Mouse (Mus musculus) thymus, adult 2 months (tissue): Measurements from ENCODE around the gene Zc3h12d. TPM values are rescaled to one million over a fixed set of nuclear protein-coding genes. Genes with fewer than 3 reads are reported as not detected.
A peak's percentile ranks its signal among the peaks of the same experiment; 100 is the strongest.

Source experiments
- DNase-seq: peaks from one replicate; pipeline ENCODE4 v3.0.0; 2021
- H3K27ac ChIP-seq: fragments of 200-500 bp; 2 replicates; pipeline ENCODE4 v1.5.1; 2012; ENCODE audit warnings: low read length, control low read depth; ENCODE audit not compliant: control insufficient read depth, insufficient read depth
- H3K27me3 ChIP-seq: fragments of 200-500 bp; 2 replicates; pipeline ENCODE4 v1.6.1; 2012; ENCODE audit warnings: mild to moderate bottlenecking, low read length, moderate library complexity, mixed read lengths; ENCODE audit not compliant: control insufficient read depth, insufficient read depth
- H3K36me3 ChIP-seq: fragments of 200-500 bp; 2 replicates; pipeline ENCODE4 v1.6.1; 2012; ENCODE audit warnings: mild to moderate bottlenecking, low read length, moderate library complexity; ENCODE audit not compliant: control insufficient read depth, insufficient read depth
- H3K4me1 ChIP-seq: fragments of 200-500 bp; replicated peaks from 2 replicates; pipeline ENCODE4 v1.6.1; 2012; ENCODE audit warnings: low read length; ENCODE audit not compliant: control insufficient read depth, insufficient read depth
- H3K4me3 ChIP-seq: fragments of 200-500 bp; 2 replicates; pipeline ENCODE4 v1.5.1; 2012; ENCODE audit warnings: mild to moderate bottlenecking, low read length, control low read depth, moderate library complexity; ENCODE audit not compliant: control insufficient read depth, insufficient read depth
- CTCF ChIP-seq: fragments of 200-500 bp; IDR thresholded peaks from 2 replicates; pipeline ENCODE4 v1.5.1; 2012; ENCODE audit warnings: mild to moderate bottlenecking, control low read depth, low read length, moderate library complexity, borderline replicate concordance; ENCODE audit not compliant: control insufficient read depth, poor library complexity, insufficient read depth; ENCODE audit errors: extremely low read depth
- POLR2A ChIP-seq: fragments of 200-500 bp; IDR thresholded peaks from 2 replicates; pipeline ENCODE4 v1.6.1; 2012; ENCODE audit warnings: mild to moderate bottlenecking, low read length, control low read depth, moderate library complexity; ENCODE audit not compliant: control insufficient read depth, poor library complexity, insufficient read depth; ENCODE audit errors: extremely low read depth
- WGBS: fragments of 180-500 bp; shearing (Covaris S2); methylation state at CpG from one replicate; pipeline ENCODE4 v1.1.7; 2018; 5-methylcytosine and 5-hydroxymethylcytosine counted together
- polyA plus RNA-seq: library from polyadenylated mRNA; depleted of rRNA; stranded (reverse); fragments of >200 nt; gene quantifications from 2 replicates; pipeline ENCODE4 v1.2.3, GENCODE M21; 2012; rRNA removed

Gene Zc3h12d
- 5.6 and 6.7 TPM in 2 replicates for polyA plus RNA-seq

- Histone ChIP-seq H3K4me1 (peaks cover 33% of the 10 kb centered on the region), H3K36me3 (no peaks in the 10 kb centered on the region), H3K27ac (peak within 1 kb of the TSS; percentile 92), H3K27me3 (no peaks in the 10 kb centered on the region), H3K4me3 (peak within 1 kb of the TSS; percentile 60)
- peak; percentile 74 for DNase-seq
- 2% methylated on average over 15 of the region's 15 CpGs for WGBS
- TF ChIP-seq POLR2A = peak; percentile 48; the same call in 1 of the 2 replicates
- no peak for TF ChIP-seq CTCF
Measured at GRCm38 (mm10) chr10:7832171-7832676, at the start of gene Zc3h12d. Gene Zc3h12d, plus strand, starts transcription at chr10:7832470.

- Histone ChIP-seq H3K4me3 (no peak overlapping the region), H3K27ac (no peak overlapping the region), H3K36me3 (peaks cover 3% of the 10 kb centered on the region; the same call in 1 of the 2 replicates), H3K27me3 (no peaks in the 10 kb centered on the region), H3K4me1 (no peaks in the 10 kb centered on the region; the same call in 1 of the 2 replicates)
- TF ChIP-seq CTCF (no peak), POLR2A (no peak)
- no peak for DNase-seq
- 87% methylated on average over 2 of the region's 2 CpGs for WGBS
Measured at GRCm38 (mm10) chr10:7787319-7787718, 45.0 kb upstream of the Zc3h12d start.

- Histone ChIP-seq H3K4me3 (peak overlapping the region; percentile 80), H3K27me3 (no peaks in the 10 kb centered on the region), H3K27ac (no peak overlapping the region), H3K36me3 (peaks cover 14% of the 10 kb centered on the region), H3K4me1 (peaks cover 3% of the 10 kb centered on the region)
- TF ChIP-seq POLR2A (no peak), CTCF (no peak)
- WGBS = under 1% methylated on average over 10 of the region's 10 CpGs
- DNase-seq = no peak
Measured at GRCm38 (mm10) chr10:7792254-7792750, 40.0 kb upstream of the Zc3h12d start.

- Histone ChIP-seq H3K27me3 (no peaks in the 10 kb centered on the region), H3K4me1 (peaks cover 3% of the 10 kb centered on the region), H3K36me3 (peaks cover 16% of the 10 kb centered on the region), H3K27ac (no peak within 1 kb of the TSS), H3K4me3 (peak within 1 kb of the TSS; percentile 80)
- TF ChIP-seq CTCF = peak; percentile 45; the same call in 1 of the 2 replicates
- TF ChIP-seq POLR2A = peak; percentile 76
- under 1% methylated on average over 52 of the region's 52 CpGs for WGBS
- DNase-seq = peak; percentile 86
Measured at GRCm38 (mm10) chr10:7792751-7793385, 39.4 kb upstream of the Zc3h12d start, which contains the start of the genes Ginm1 and Ppil4. Gene Ginm1, minus strand, starts transcription at chr10:7792824. Gene Ppil4, plus strand, starts transcription at chr10:7792891.

DNA sequence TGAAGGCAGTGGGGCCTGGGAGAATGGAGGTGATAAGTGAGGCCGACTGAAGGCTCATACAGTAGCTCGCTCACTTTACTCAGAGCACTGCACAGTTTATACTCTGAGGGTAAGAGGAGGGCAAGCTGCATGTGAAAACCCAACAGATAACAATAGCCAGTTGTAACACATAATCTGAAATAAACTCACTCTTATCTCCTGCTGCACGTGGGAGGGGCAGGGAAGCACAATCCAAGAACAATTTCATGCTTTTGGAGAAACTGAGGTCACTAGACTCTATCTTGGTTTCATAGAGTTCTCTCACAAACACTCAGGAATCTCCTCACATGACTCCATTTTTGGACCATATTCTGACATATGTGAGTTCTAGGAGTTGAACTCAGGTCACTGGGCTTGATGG lies 31.0 kb upstream of the Zc3h12d start:
- Histone ChIP-seq H3K4me1 (no peaks in the 10 kb centered on the region), H3K27ac (no peak overlapping the region), H3K4me3 (no peak overlapping the region), H3K36me3 (peaks cover 87% of the 10 kb centered on the region), H3K27me3 (no peaks in the 10 kb centered on the region)
- 96% methylated on average over 3 of the region's 3 CpGs for WGBS
- no peak for DNase-seq
- TF ChIP-seq POLR2A (no peak), CTCF (no peak)

DNA sequence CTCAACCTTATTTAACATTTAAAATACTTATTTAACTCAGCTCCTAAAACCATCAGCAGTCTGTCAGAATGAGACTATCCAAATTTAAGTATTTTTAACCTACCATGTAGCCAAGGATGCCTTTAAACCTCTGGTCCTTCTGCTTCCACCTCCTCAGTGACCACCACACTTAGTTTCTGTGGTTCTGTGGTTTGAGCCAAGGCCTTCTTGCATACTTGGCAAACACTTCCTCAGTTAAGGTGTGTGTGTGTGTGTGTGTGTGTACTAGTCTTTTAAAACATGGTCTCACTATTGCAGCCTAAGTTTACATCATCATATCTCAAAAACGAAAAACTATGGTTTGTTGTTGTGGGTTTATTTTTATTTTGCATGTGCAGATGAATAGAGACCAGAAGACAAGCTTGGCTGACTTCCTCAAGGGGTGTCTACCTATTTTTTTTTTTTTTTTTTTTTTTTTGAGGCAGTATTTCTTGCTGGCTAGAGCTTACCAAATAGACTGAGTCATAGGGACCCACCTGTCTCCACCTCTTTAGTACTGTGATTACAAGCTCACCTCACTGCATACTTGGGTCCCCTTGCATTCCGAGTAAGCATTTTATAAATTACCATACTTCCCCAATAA lies 29.6 kb upstream of the Zc3h12d start:
- peaks cover 81% of the 10 kb centered on the region for H3K36me3 ChIP-seq

More for the DNA sequence above, 29.6 kb upstream of the Zc3h12d start:
- no peak for DNase-seq
- WGBS = 76% methylated on average over 2 of the region's 2 CpGs
- Histone ChIP-seq H3K4me3 (no peak overlapping the region), H3K4me1 (no peaks in the 10 kb centered on the region), H3K27me3 (no peaks in the 10 kb centered on the region), H3K27ac (no peak overlapping the region)
- no peak for TF ChIP-seq POLR2A
- TF ChIP-seq CTCF = no peak
